Mouse (Mus musculus) ES-E14 (cell line): ENCODE measurements around the gene Ctxn1.

Experiments used
- HCFC1 ChIP-seq: IDR thresholded peaks from 2 replicates; pipeline ENCODE4 v1.6.1; 2012; ENCODE audit warnings: low read length, inconsistent platforms, borderline replicate concordance; ENCODE audit not compliant: insufficient read depth
- ZNF384 ChIP-seq: IDR thresholded peaks from 2 replicates; pipeline ENCODE4 v1.6.1; 2012; ENCODE audit warnings: low read depth, low read length, inconsistent platforms

- TF ChIP-seq ZNF384 (no peak), HCFC1 (no peak)
Observed at GRCm38 (mm10) chr8:4212809-4213209, 46.3 kb downstream of the Ctxn1 start.
